Mouse (Mus musculus) embryonic fibroblast, embryonic 13.5 days (primary cell): ENCODE measurements around the gene Ppcdc.

Experiments used
- CTCF ChIP-seq: IDR thresholded peaks from 2 replicates; pipeline ENCODE4 v1.5.1; 2011; ENCODE audit warnings: mild to moderate bottlenecking, control low read depth, low read length, moderate library complexity, borderline replicate concordance; ENCODE audit not compliant: insufficient read depth
- POLR2A ChIP-seq: IDR thresholded peaks from 2 replicates; pipeline ENCODE4 v1.6.1; 2011; ENCODE audit warnings: low read depth, mild to moderate bottlenecking, control low read depth, low read length, moderate library complexity

GRCm38 (mm10) chr9:57351277-57351676 is 88.6 kb downstream of the Ppcdc start:
- TF ChIP-seq CTCF (no peak), POLR2A (no peak)
